Mouse (Mus musculus) CH12.LX (cell line): ENCODE measurements around the gene Spns3.

Experiments
- CTCF ChIP-seq, 2 experiments: IDR thresholded peaks in 1 of 2; conservative IDR thresholded peaks in 1 of 2; 2 replicates each; pipeline ENCODE4 v1.5.1; 2011 to 2012; ENCODE audit warnings: low read depth in 2 of 2, low read length in 2 of 2, improper control_type of control experiment in 1 of 2, inconsistent platforms in 1 of 2, mild to moderate bottlenecking in 1 of 2, moderate library complexity in 1 of 2
- EP300 ChIP-seq: IDR thresholded peaks from 2 replicates; pipeline ENCODE4 v1.6.1; 2011; ENCODE audit warnings: low read length, improper control_type of control experiment
- KAT2A ChIP-seq: IDR thresholded peaks from 2 replicates; pipeline ENCODE4 v1.6.1; 2012; ENCODE audit warnings: low read length, improper control_type of control experiment, inconsistent platforms; ENCODE audit not compliant: insufficient replicate concordance
- POLR2A ChIP-seq: IDR thresholded peaks from 2 replicates; pipeline ENCODE4 v1.6.1; 2011; ENCODE audit warnings: low read depth, mild to moderate bottlenecking, improper control_type of control experiment, low read length
- RAD21 ChIP-seq: IDR thresholded peaks from 2 replicates; pipeline ENCODE4 v1.6.1; 2011; ENCODE audit warnings: low read depth, mild to moderate bottlenecking, low read length, improper control_type of control experiment, moderate library complexity

- TF ChIP-seq EP300 = no peak
- no peak for TF ChIP-seq KAT2A
- no peak for TF ChIP-seq RAD21
- TF ChIP-seq CTCF (conservative IDR thresholded peaks at IDR 0.05 in 1 of 2, IDR thresholded peaks at IDR 0.05 in 1 of 2; ENCODE audit: low read depth in 2 of 2, low read length in 2 of 2) = no peak
- TF ChIP-seq POLR2A = no peak
These were observed 36.3 kb upstream of the Spns3 start for GRCm38 (mm10) chr11:72586570-72586969.
